Comparison of ENCODE assay signal across 21 mouse cellular contexts in the genomic region with DNA sequence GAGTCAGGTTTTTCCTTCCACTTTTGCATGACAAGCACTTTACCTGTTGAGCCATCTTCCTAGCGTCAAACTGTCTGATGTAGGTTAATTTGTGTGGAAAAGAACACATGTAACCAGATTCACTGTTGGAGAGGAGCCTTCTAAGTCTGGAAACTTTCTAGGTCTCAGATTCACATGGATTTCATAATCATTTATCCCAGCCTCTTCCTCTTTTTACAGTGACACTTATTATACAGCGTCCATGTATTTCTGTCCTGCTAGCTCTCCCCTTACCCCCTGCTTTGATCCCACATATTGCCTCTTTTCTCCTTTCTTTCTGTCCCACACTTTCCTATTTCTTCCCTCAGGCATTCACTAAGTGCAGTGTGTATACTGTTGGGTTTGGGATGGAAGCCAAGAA. TPM values are rescaled to one million over a fixed set of nuclear protein-coding genes. Genes with fewer than 3 reads are reported as not detected.
DNase-seq lines count a peak whose midpoint lies in the region; ATAC-seq and TF ChIP-seq lines count a peak whose summit lies in the region.
"Had no signal": no experiment of that assay in that cellular context is flagged by ENCODE, and none has a peak within 500 bp of the region (broad histone marks: within the 10 kb centered on the region; RNA-seq: fewer than 3 reads in every experiment).

No protein-coding gene starts in this region.

- H3K27ac ChIP-seq in stomach, embryonic 14.5 days (ENCODE audit: low read length) = no peak overlapping the region
- H3K27ac ChIP-seq in stomach, postnatal 0 days (replicated peaks) = no peak overlapping the region
- no peak overlapping the region for H3K27ac ChIP-seq in forebrain, embryonic 11.5 days (ENCODE audit: low read depth, low read length)
- no peak overlapping the region for H3K27ac ChIP-seq in heart, embryonic 11.5 days (ENCODE audit: low read depth, low read length)
- H3K27ac ChIP-seq: embryonic facial prominence, embryonic 13.5 days; hindbrain, embryonic 13.5 days; hindbrain, postnatal 0 days had no signal

- DNase-seq in stomach, postnatal 0 days (ENCODE audit: low spot score) = no peak
- DNase-seq in forebrain, embryonic 11.5 days (ENCODE audit: low spot score) = no peak
- DNase-seq: adrenal gland, adult 8-10 months; adrenal gland, postnatal 36 days; B cell, adult 2 months; cerebellum, adult 11 months; cerebellum, adult 8-10 months; cerebellum, postnatal 14 days; gastrocnemius, postnatal 36 days; heart, postnatal 4 days had no signal

- H3K4me2 ChIP-seq in stomach, embryonic 14.5 days (replicated peaks; ENCODE audit: low read depth, low read length) = no peak overlapping the region
- H3K4me2 ChIP-seq in stomach, postnatal 0 days (replicated peaks; ENCODE audit: low read depth) = no peak overlapping the region
- H3K4me2 ChIP-seq in forebrain, embryonic 11.5 days (ENCODE audit: low read depth, low read length, severe bottlenecking) = no peak overlapping the region
- no peak overlapping the region for H3K4me2 ChIP-seq in heart, embryonic 11.5 days
- H3K4me2 ChIP-seq: embryonic facial prominence, embryonic 13.5 days; heart, embryonic 12.5 days; hindbrain, embryonic 13.5 days had no signal

- no peak for TF ChIP-seq EP300 in stomach, postnatal 0 days (optimal IDR thresholded peaks at IDR 0.05)

- WGBS in stomach, embryonic 14.5 days = 58% methylated on average over 2 of the region's 2 CpGs
- 68% methylated on average over 2 of the region's 2 CpGs for WGBS in stomach, postnatal 0 days
- 87% methylated on average over 2 of the region's 2 CpGs for WGBS in forebrain, embryonic 11.5 days
- 77% methylated on average over 2 of the region's 2 CpGs for WGBS in heart, embryonic 11.5 days (ENCODE audit: insufficient replicate concordance)

- no peaks in the 10 kb centered on the region for H3K27me3 ChIP-seq in stomach, embryonic 14.5 days (ENCODE audit: control insufficient read depth, insufficient read depth, low read length)
- H3K27me3 ChIP-seq in stomach, postnatal 0 days (ENCODE audit: control insufficient read depth, insufficient read depth, low read length) = no peaks in the 10 kb centered on the region
- no peaks in the 10 kb centered on the region for H3K27me3 ChIP-seq in forebrain, embryonic 11.5 days (ENCODE audit: control insufficient read depth, insufficient read depth, low read length)
- H3K27me3 ChIP-seq in heart, embryonic 11.5 days (ENCODE audit: control insufficient read depth, insufficient read depth, low read length) = no peaks in the 10 kb centered on the region
- H3K27me3 ChIP-seq: embryonic facial prominence, embryonic 13.5 days; heart, embryonic 12.5 days; hindbrain, embryonic 13.5 days had no signal

- no peak overlapping the region for H3K4me3 ChIP-seq in stomach, embryonic 14.5 days (ENCODE audit: low read depth, low read length)
- no peak overlapping the region for H3K4me3 ChIP-seq in stomach, postnatal 0 days (ENCODE audit: low read depth, low read length)
- H3K4me3 ChIP-seq in forebrain, embryonic 11.5 days (ENCODE audit: low read depth, low read length) = no peak overlapping the region
- no peak overlapping the region for H3K4me3 ChIP-seq in heart, embryonic 11.5 days (ENCODE audit: low read depth, low read length)
- H3K4me3 ChIP-seq: embryonic facial prominence, embryonic 13.5 days; heart, embryonic 12.5 days; hindbrain, embryonic 13.5 days had no signal

- H3K9ac ChIP-seq in stomach, embryonic 14.5 days (replicated peaks; ENCODE audit: low read depth, low read length) = no peak overlapping the region
- no peak overlapping the region for H3K9ac ChIP-seq in stomach, postnatal 0 days (ENCODE audit: low read length)
- H3K9ac ChIP-seq in forebrain, embryonic 11.5 days (ENCODE audit: low read length) = no peak overlapping the region
- no peak overlapping the region for H3K9ac ChIP-seq in heart, embryonic 11.5 days (ENCODE audit: low read depth, low read length)
- H3K9ac ChIP-seq: embryonic facial prominence, embryonic 13.5 days; heart, embryonic 12.5 days; hindbrain, embryonic 13.5 days had no signal

- no peaks in the 10 kb centered on the region for H3K36me3 ChIP-seq in stomach, embryonic 14.5 days (ENCODE audit: control insufficient read depth, insufficient read depth, low read length)
- no peaks in the 10 kb centered on the region for H3K36me3 ChIP-seq in stomach, postnatal 0 days (ENCODE audit: control insufficient read depth, insufficient read depth, low read length)
- H3K36me3 ChIP-seq in forebrain, embryonic 11.5 days (ENCODE audit: control insufficient read depth, insufficient read depth, low read length) = no peaks in the 10 kb centered on the region
- H3K36me3 ChIP-seq in heart, embryonic 11.5 days (ENCODE audit: control insufficient read depth, insufficient read depth, low read length) = no peaks in the 10 kb centered on the region
- H3K36me3 ChIP-seq: embryonic facial prominence, embryonic 13.5 days; G1E; heart, embryonic 12.5 days; hindbrain, embryonic 13.5 days had no signal

- TF ChIP-seq CTCF in stomach, postnatal 0 days (IDR thresholded peaks at IDR 0.05; ENCODE audit: low read depth) = no peak

- H3K9me3 ChIP-seq in stomach, embryonic 14.5 days (ENCODE audit: control insufficient read depth, low read depth, low read length) = no peaks in the 10 kb centered on the region
- no peaks in the 10 kb centered on the region for H3K9me3 ChIP-seq in stomach, postnatal 0 days (ENCODE audit: control insufficient read depth, low read length)
- H3K9me3 ChIP-seq in forebrain, embryonic 11.5 days (ENCODE audit: control insufficient read depth, low read length) = no peaks in the 10 kb centered on the region
- no peaks in the 10 kb centered on the region for H3K9me3 ChIP-seq in heart, embryonic 11.5 days (replicated peaks; ENCODE audit: control insufficient read depth, low read length)
- H3K9me3 ChIP-seq: embryonic facial prominence, embryonic 13.5 days; heart, embryonic 12.5 days; hindbrain, embryonic 13.5 days had no signal

- H3K4me1 ChIP-seq in stomach, embryonic 14.5 days (ENCODE audit: control insufficient read depth, insufficient read depth, low read length) = no peaks in the 10 kb centered on the region
- H3K4me1 ChIP-seq in stomach, postnatal 0 days (replicated peaks; ENCODE audit: control insufficient read depth, insufficient read depth) = no peaks in the 10 kb centered on the region
- H3K4me1 ChIP-seq in forebrain, embryonic 11.5 days (replicated peaks; ENCODE audit: control insufficient read depth, insufficient read depth, low read length) = no peaks in the 10 kb centered on the region
- H3K4me1 ChIP-seq in heart, embryonic 11.5 days (ENCODE audit: control insufficient read depth, insufficient read depth, low read length) = no peaks in the 10 kb centered on the region
- H3K4me1 ChIP-seq: heart, embryonic 12.5 days; hindbrain, embryonic 13.5 days had no signal

- peak; percentile 14; the same call in 1 of the 2 replicates for ATAC-seq in stomach, embryonic 14.5 days (ENCODE audit: insufficient number of reproducible peaks, insufficient read depth, low FRiP score, low read depth)
- ATAC-seq in stomach, postnatal 0 days (ENCODE audit: low FRiP score, low TSS enrichment) = no peak
- peak; percentile 59 for ATAC-seq in granulocyte monocyte progenitor cell, adult 5-6 weeks (replicated peaks; ENCODE audit: poor library complexity, severe bottlenecking)
- peak; percentile 59 for ATAC-seq in megakaryocyte progenitor cell, adult 5-6 weeks (replicated peaks; ENCODE audit: poor library complexity)
- no peak for ATAC-seq in forebrain, embryonic 11.5 days (replicated peaks; ENCODE audit: low FRiP score)
- no peak for ATAC-seq in heart, embryonic 11.5 days (replicated peaks; ENCODE audit: insufficient number of reproducible peaks, low FRiP score, low TSS enrichment)
- ATAC-seq: CD4-positive, CD25-positive, alpha-beta regulatory T cell, adult 4 months; forebrain, embryonic 14.5 days; hindbrain, postnatal 0 days had no signal

RNA-seq across cellular contexts. Expression of a gene that starts 58.9 kb away (rescaled TPM):
- 8.8 and 10.1 TPM in 2 replicates for polyA plus RNA-seq in stomach, embryonic 14.5 days (2014; fragmentation: Nextera tagmentation; extraction: Ambion mirVana)
- 0.99 and 1.4 TPM in 2 replicates for polyA plus RNA-seq in stomach, postnatal 0 days (2015; fragmentation: Nextera tagmentation; extraction: Ambion mirVana)
- total RNA-seq in granulocyte monocyte progenitor cell, adult 5-6 weeks (2014; fragmentation: Nextera tagmentation) = not detected in 2 replicates
- 0.26 TPM in 1 of 2 replicates, not detected in the other for total RNA-seq in granulocyte monocyte progenitor cell, adult 5-6 weeks (2017)
- total RNA-seq in megakaryocyte progenitor cell, adult 5-6 weeks (2015) = 0.22 TPM in 1 of 2 replicates, not detected in the other
- 0.14 TPM in 1 of 2 replicates, not detected in the other for total RNA-seq in megakaryocyte progenitor cell, adult 5-6 weeks (2017)
- 15.6 and 16.0 TPM in 2 replicates for polyA plus RNA-seq in forebrain, embryonic 11.5 days (2014; fragmentation: Nextera tagmentation; extraction: Ambion mirVana)
- polyA plus RNA-seq in heart, embryonic 11.5 days (2014; fragmentation: Nextera tagmentation; extraction: Ambion mirVana) = 1.3 TPM in 2 replicates
- polyA plus RNA-seq: CD4-positive, CD25-positive, alpha-beta regulatory T cell, adult 4 months; G1E had no signal

Comparison
In these comparisons a context has a peak if more than half of its experiments do, and no peak if none do; other contexts are left out.
1. ATAC-seq: peak in stomach, embryonic 14.5 days (single experiment), granulocyte monocyte progenitor cell, adult 5-6 weeks (single experiment) and megakaryocyte progenitor cell, adult 5-6 weeks (single experiment); none in stomach, postnatal 0 days (single experiment), forebrain, embryonic 11.5 days (single experiment) and heart, embryonic 11.5 days (single experiment).